Comparison of ENCODE assay signal across 8 mouse cellular contexts in the genomic region with DNA sequence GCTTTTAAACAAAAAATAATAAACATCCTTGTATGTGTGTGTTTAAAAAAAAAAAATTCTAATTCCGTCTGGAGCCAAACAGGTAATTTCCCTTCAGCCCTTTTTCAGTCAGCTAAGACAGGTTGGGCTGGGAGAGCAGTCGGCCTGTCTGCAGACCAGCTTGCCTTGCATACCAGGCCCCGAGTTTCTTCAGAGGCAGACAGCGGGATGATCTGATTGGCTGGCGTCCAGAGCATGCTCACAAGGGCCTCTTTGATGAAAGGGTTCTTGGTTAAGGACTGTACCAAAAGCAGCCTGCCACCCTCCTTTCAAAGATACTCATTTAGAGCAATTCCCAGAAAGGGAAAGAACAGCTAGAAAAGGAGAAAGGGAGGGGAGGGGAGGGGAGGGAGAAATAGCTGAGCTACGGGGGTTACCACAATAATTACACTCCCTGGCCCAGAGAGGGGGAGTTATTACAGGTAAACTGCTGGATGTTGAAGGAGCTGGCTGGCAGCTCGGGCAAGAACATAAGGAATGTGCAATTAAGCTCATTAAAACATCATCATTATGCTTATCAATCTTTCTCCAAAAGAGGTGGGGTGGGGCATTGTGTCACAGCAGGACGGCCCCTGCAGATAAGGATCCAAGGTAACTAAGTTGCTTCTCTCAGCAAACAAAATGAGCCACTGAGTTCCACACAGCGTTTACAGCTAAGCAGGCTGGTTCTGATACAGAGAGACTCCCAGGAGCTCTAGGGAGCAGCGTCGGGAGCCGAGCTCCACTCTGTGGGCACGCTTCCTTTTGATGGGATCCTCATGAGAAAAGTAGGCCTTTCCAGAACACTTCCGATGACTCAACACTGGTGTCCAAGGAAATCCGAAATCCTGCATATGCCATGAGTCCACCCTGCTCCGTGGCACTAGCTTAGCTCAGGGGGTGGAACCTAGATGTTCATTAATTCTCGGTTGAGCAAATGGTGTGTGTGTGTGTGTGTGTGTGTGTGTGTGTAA.
DNase-seq lines count a peak whose midpoint lies in the region; ATAC-seq and TF ChIP-seq lines count a peak whose summit lies in the region.

No protein-coding gene starts in this region.

- no peaks in the 10 kb centered on the region for H3K36me3 ChIP-seq in heart, embryonic 10.5 days
- no peaks in the 10 kb centered on the region for H3K36me3 ChIP-seq in forebrain, embryonic 11.5 days (ENCODE audit: control insufficient read depth, insufficient read depth, low read length)
- H3K36me3 ChIP-seq in kidney, embryonic 16.5 days (ENCODE audit: insufficient read depth, low read length): no peaks in the 10 kb centered on the region
- no peaks in the 10 kb centered on the region for H3K36me3 ChIP-seq in liver, embryonic 14.5 days (replicated peaks; ENCODE audit: control insufficient read depth, insufficient read depth, low read depth)
- H3K36me3 ChIP-seq in stomach, embryonic 15.5 days: no peaks in the 10 kb centered on the region

- H3K4me1 ChIP-seq in heart, embryonic 10.5 days: peaks cover 24% of the 10 kb centered on the region
- peaks cover 17% of the 10 kb centered on the region for H3K4me1 ChIP-seq in forebrain, embryonic 11.5 days (replicated peaks; ENCODE audit: control insufficient read depth, insufficient read depth, low read length)
- peaks cover 41% of the 10 kb centered on the region for H3K4me1 ChIP-seq in kidney, embryonic 16.5 days (ENCODE audit: insufficient read depth, low read length)
- H3K4me1 ChIP-seq in liver, embryonic 14.5 days (replicated peaks; ENCODE audit: control insufficient read depth in 2 of 2, insufficient read depth in 2 of 2, low read length in 1 of 2): peaks cover 3 to 14% of the 10 kb centered on the region in 2 experiments
- H3K4me1 ChIP-seq in stomach, embryonic 15.5 days: peaks cover 22% of the 10 kb centered on the region

- H3K9me3 ChIP-seq in heart, embryonic 10.5 days: no peaks in the 10 kb centered on the region
- no peaks in the 10 kb centered on the region for H3K9me3 ChIP-seq in forebrain, embryonic 11.5 days (ENCODE audit: control insufficient read depth, low read length)
- H3K9me3 ChIP-seq in kidney, embryonic 16.5 days (ENCODE audit: low read length): no peaks in the 10 kb centered on the region
- no peaks in the 10 kb centered on the region for H3K9me3 ChIP-seq in liver, embryonic 14.5 days (ENCODE audit: control insufficient read depth, low read length)
- no peaks in the 10 kb centered on the region for H3K9me3 ChIP-seq in stomach, embryonic 15.5 days

- H3K27ac ChIP-seq in heart, embryonic 10.5 days: peak overlapping the region; percentile 60
- H3K27ac ChIP-seq in forebrain, embryonic 11.5 days (ENCODE audit: low read depth, low read length): peak overlapping the region; percentile 58
- peak overlapping the region; percentile 41 for H3K27ac ChIP-seq in kidney, embryonic 16.5 days (ENCODE audit: low read length)
- no peak overlapping the region for H3K27ac ChIP-seq in liver, embryonic 14.5 days
- H3K27ac ChIP-seq in stomach, embryonic 15.5 days: peak overlapping the region; percentile 40

- ATAC-seq in forebrain, embryonic 11.5 days (replicated peaks; ENCODE audit: low FRiP score): peak; percentile 95
- no peak for ATAC-seq in kidney, embryonic 16.5 days (ENCODE audit: low FRiP score, low TSS enrichment)
- ATAC-seq in liver, embryonic 14.5 days (ENCODE audit: insufficient read depth): peak; percentile 23; the same call in 1 of the 2 replicates
- 0 out of 2 replicates have a peak, but pooled peaks have one; percentile 23 for ATAC-seq in stomach, embryonic 15.5 days (ENCODE audit: insufficient read depth, low FRiP score, low read depth)

- no peak overlapping the region for H3K4me2 ChIP-seq in forebrain, embryonic 11.5 days (ENCODE audit: low read depth, low read length, severe bottlenecking)
- H3K4me2 ChIP-seq in kidney, embryonic 16.5 days (replicated peaks; ENCODE audit: low read depth, low read length): no peak overlapping the region
- H3K4me2 ChIP-seq in liver, embryonic 14.5 days (ENCODE audit: low read depth): no peak overlapping the region
- 0 out of 2 replicates have a peak overlapping the region, but pooled peaks have one; percentile 2 for H3K4me2 ChIP-seq in stomach, embryonic 15.5 days

- 43% methylated on average over 17 of the region's 17 CpGs for WGBS in heart, embryonic 10.5 days
- WGBS in forebrain, embryonic 11.5 days: 40% methylated on average over 17 of the region's 17 CpGs
- WGBS in kidney, embryonic 16.5 days: 49% methylated on average over 17 of the region's 17 CpGs
- 57% methylated on average over 17 of the region's 17 CpGs for WGBS in liver, embryonic 14.5 days (ENCODE audit: insufficient replicate concordance)
- 50% methylated on average over 17 of the region's 17 CpGs for WGBS in stomach, embryonic 15.5 days

- H3K27me3 ChIP-seq in heart, embryonic 10.5 days (ENCODE audit: insufficient read depth, poor library complexity, severe bottlenecking): peaks cover 7% of the 10 kb centered on the region; the same call in 1 of the 2 replicates
- H3K27me3 ChIP-seq in forebrain, embryonic 11.5 days (ENCODE audit: control insufficient read depth, insufficient read depth, low read length): no peaks in the 10 kb centered on the region; the same call in 1 of the 2 replicates
- no peaks in the 10 kb centered on the region for H3K27me3 ChIP-seq in kidney, embryonic 16.5 days (ENCODE audit: insufficient read depth, low read length)
- no peaks in the 10 kb centered on the region for H3K27me3 ChIP-seq in liver, embryonic 14.5 days (ENCODE audit: control insufficient read depth, insufficient read depth, low read length)
- H3K27me3 ChIP-seq in stomach, embryonic 15.5 days (replicated peaks): no peaks in the 10 kb centered on the region

- TF ChIP-seq CTCF in liver, embryonic 14.5 days (IDR thresholded peaks at IDR 0.05; ENCODE audit: low read depth): no peak

- no peak for TF ChIP-seq EP300 in liver, embryonic 14.5 days (IDR thresholded peaks at IDR 0.05; ENCODE audit: low read depth)

- no peak for DNase-seq in heart, embryonic 10.5 days (ENCODE audit: low spot score)
- DNase-seq in heart, adult 9 months (ENCODE audit: low spot score in 2 of 2): no peak
- peak; percentile 28 for DNase-seq in NIH3T3 (ENCODE audit: low read depth)
- peak; percentile 84 for DNase-seq in forebrain, embryonic 11.5 days (ENCODE audit: low spot score)
- DNase-seq in liver, embryonic 14.5 days (ENCODE audit: low read depth in 3 of 3, low spot score in 3 of 3): no peak
- DNase-seq in T-cell, adult 2 months (ENCODE audit: low spot score): no peak

- no peak overlapping the region for H3K9ac ChIP-seq in forebrain, embryonic 11.5 days (ENCODE audit: low read length)
- H3K9ac ChIP-seq in kidney, embryonic 16.5 days (replicated peaks; ENCODE audit: low read length): no peak overlapping the region
- H3K9ac ChIP-seq in liver, embryonic 14.5 days (replicated peaks): no peak overlapping the region
- no peak overlapping the region for H3K9ac ChIP-seq in stomach, embryonic 15.5 days

- no peak overlapping the region for H3K4me3 ChIP-seq in heart, embryonic 10.5 days
- H3K4me3 ChIP-seq in forebrain, embryonic 11.5 days (ENCODE audit: low read depth, low read length): no peak overlapping the region
- no peak overlapping the region for H3K4me3 ChIP-seq in kidney, embryonic 16.5 days (ENCODE audit: low read length)
- no peak overlapping the region for H3K4me3 ChIP-seq in liver, embryonic 14.5 days (ENCODE audit: insufficient read depth in 1 of 2, low read depth in 2 of 2, low read length in 2 of 2)
- H3K4me3 ChIP-seq in stomach, embryonic 15.5 days (replicated peaks): no peak overlapping the region

Comparison
In these comparisons a context has a peak if more than half of its experiments do, and no peak if none do; other contexts are left out.
1. DNase-seq: peak in NIH3T3 (single experiment) and forebrain, embryonic 11.5 days (single experiment); none in heart, embryonic 10.5 days (single experiment), heart, adult 9 months (0 of 2), liver, embryonic 14.5 days (0 of 3) and T-cell, adult 2 months (single experiment).